Mouse (Mus musculus): ENCODE results near the gene Irgq. TPM values are rescaled to one million over a fixed set of nuclear protein-coding genes. Genes with fewer than 3 reads are reported as not detected.
"Not testable (repeated sequence)": the region's sequence is repeated elsewhere in the genome, so short reads cannot be mapped to it uniquely, and the experiment has no call there.

Irgq gene
- 5.3 and 5.7 TPM in 2 replicates for polyA plus RNA-seq (2015; fragmentation: Nextera tagmentation; extraction: Ambion mirVana)

- H3K36me3 ChIP-seq: peaks cover 13% of the 10 kb centered on the region
- under 1% methylated on average over 44 of the region's 44 CpGs for WGBS
- H3K4me3 ChIP-seq (replicated peaks): peak within 1 kb of the TSS; percentile 63
- no peaks in the 10 kb centered on the region for H3K9me3 ChIP-seq
- H3K27ac ChIP-seq: peak within 1 kb of the TSS; percentile 86
- H3K4me2 ChIP-seq (replicated peaks): peak within 1 kb of the TSS; percentile 96
- peak; percentile 95 for ATAC-seq
- peak within 1 kb of the TSS; percentile 85 for H3K9ac ChIP-seq
- H3K4me1 ChIP-seq (replicated peaks): peaks cover 11% of the 10 kb centered on the region; the same call in 1 of the 2 replicates
- H3K27me3 ChIP-seq (replicated peaks): no peaks in the 10 kb centered on the region
Measured at GRCm38 (mm10) chr7:24530062-24530931, at the start of gene Irgq. Irgq (plus strand) TSS chr7:24530689.

- Histone ChIP-seq H3K36me3 (no peaks in the 10 kb centered on the region), H3K4me1 (replicated peaks) (peaks cover 15% of the 10 kb centered on the region), H3K27me3 (replicated peaks) (peaks cover 21% of the 10 kb centered on the region; the same call in 1 of the 2 replicates), H3K9me3 (no peaks in the 10 kb centered on the region), H3K9ac (peak overlapping the region; percentile 55), H3K4me2 (replicated peaks) (peak overlapping the region; percentile 97), H3K27ac (no peak overlapping the region), H3K4me3 (replicated peaks) (peak overlapping the region; percentile 61)
- WGBS: 15% methylated on average over 14 of the region's 14 CpGs
- ATAC-seq: peak; percentile 29; the same call in 1 of the 2 replicates
Measured at GRCm38 (mm10) chr7:24480986-24481473, 49.5 kb upstream of the Irgq start.

GRCm38 (mm10) chr7:24481474-24482207 lies 48.8 kb upstream of the Irgq start, which contains the start of gene Cadm4:
Cadm4 (plus strand) TSS chr7:24482023.
- Histone ChIP-seq H3K27ac (no peak within 1 kb of the TSS), H3K9me3 (no peaks in the 10 kb centered on the region), H3K4me3 (replicated peaks) (peak within 1 kb of the TSS; percentile 61), H3K9ac (peak within 1 kb of the TSS; percentile 55), H3K4me2 (replicated peaks) (peak within 1 kb of the TSS; percentile 97), H3K27me3 (replicated peaks) (peaks cover 21% of the 10 kb centered on the region; the same call in 1 of the 2 replicates), H3K36me3 (no peaks in the 10 kb centered on the region), H3K4me1 (replicated peaks) (peaks cover 16% of the 10 kb centered on the region)
- under 1% methylated on average over 73 of the region's 83 CpGs for WGBS
- ATAC-seq: peak; percentile 88

- Histone ChIP-seq H3K4me1 (replicated peaks) (peaks cover 19% of the 10 kb centered on the region), H3K9me3 (no peaks in the 10 kb centered on the region), H3K27me3 (replicated peaks) (peaks cover 21% of the 10 kb centered on the region; the same call in 1 of the 2 replicates), H3K4me2 (replicated peaks) (peak overlapping the region; percentile 97), H3K27ac (no peak overlapping the region), H3K9ac (peak overlapping the region; percentile 55), H3K4me3 (replicated peaks) (peak overlapping the region; percentile 61), H3K36me3 (no peaks in the 10 kb centered on the region)
- WGBS: 5% methylated on average over 17 of the region's 38 CpGs
- ATAC-seq: peak; percentile 34; the same call in 1 of the 2 replicates
Measured at GRCm38 (mm10) chr7:24482208-24483020, 48.1 kb upstream of the Irgq start.

GRCm38 (mm10) chr7:24483291-24483690 lies 47.2 kb upstream of the Irgq start:
- H3K4me2 ChIP-seq (replicated peaks): not testable (repeated sequence)
- 51% methylated on average over 6 of the region's 6 CpGs for WGBS

GRCm38 (mm10) chr7:24485481-24485880 lies 45.0 kb upstream of the Irgq start:
- 82% methylated on average over 9 of the region's 9 CpGs for WGBS
- H3K27ac ChIP-seq: no peak overlapping the region
- no peak for ATAC-seq

More at GRCm38 (mm10) chr7:24483291-24483690, 47.2 kb upstream of the Irgq start:
- peaks cover 21% of the 10 kb centered on the region; the same call in 1 of the 2 replicates for H3K27me3 ChIP-seq (replicated peaks)
- not testable (repeated sequence) for H3K36me3 ChIP-seq; H3K9ac ChIP-seq; ATAC-seq; H3K9me3 ChIP-seq; H3K27ac ChIP-seq; H3K4me3 ChIP-seq (replicated peaks)
- peaks cover 19% of the 10 kb centered on the region for H3K4me1 ChIP-seq (replicated peaks)

GRCm38 (mm10) chr7:24486654-24487130 lies 43.8 kb upstream of the Irgq start:
- H3K4me2 ChIP-seq (replicated peaks): no peak overlapping the region
- peaks cover 11% of the 10 kb centered on the region; the same call in 1 of the 2 replicates for H3K27me3 ChIP-seq (replicated peaks)
- no peak overlapping the region for H3K9ac ChIP-seq
- no peak for ATAC-seq
- no peaks in the 10 kb centered on the region for H3K9me3 ChIP-seq
- 42% methylated on average over 9 of the region's 9 CpGs for WGBS
- H3K27ac ChIP-seq: no peak overlapping the region
- H3K4me1 ChIP-seq (replicated peaks): 0 out of 2 replicates have a peak, but pooled peaks cover 6% of the 10 kb centered on the region
- H3K4me3 ChIP-seq (replicated peaks): no peak overlapping the region
- H3K36me3 ChIP-seq: no peaks in the 10 kb centered on the region

More at GRCm38 (mm10) chr7:24485481-24485880, 45.0 kb upstream of the Irgq start:
- no peak overlapping the region for H3K4me2 ChIP-seq (replicated peaks)
- no peak overlapping the region for H3K4me3 ChIP-seq (replicated peaks)
- no peak overlapping the region for H3K9ac ChIP-seq
- no peaks in the 10 kb centered on the region for H3K9me3 ChIP-seq
- no peaks in the 10 kb centered on the region for H3K36me3 ChIP-seq
- peaks cover 18% of the 10 kb centered on the region for H3K4me1 ChIP-seq (replicated peaks)
- peaks cover 21% of the 10 kb centered on the region; the same call in 1 of the 2 replicates for H3K27me3 ChIP-seq (replicated peaks)

GRCm38 (mm10) chr7:24487403-24487802 lies 43.1 kb upstream of the Irgq start:
- Histone ChIP-seq H3K4me3 (replicated peaks) (no peak overlapping the region), H3K4me2 (replicated peaks) (no peak overlapping the region), H3K27ac (no peak overlapping the region), H3K9ac (no peak overlapping the region), H3K4me1 (replicated peaks) (0 out of 2 replicates have a peak, but pooled peaks cover 6% of the 10 kb centered on the region), H3K36me3 (no peaks in the 10 kb centered on the region), H3K27me3 (replicated peaks) (peaks cover 11% of the 10 kb centered on the region; the same call in 1 of the 2 replicates), H3K9me3 (no peaks in the 10 kb centered on the region)
- no peak for ATAC-seq
- 42% methylated on average over 3 of the region's 3 CpGs for WGBS

- no peak overlapping the region for H3K4me2 ChIP-seq (replicated peaks)
- no peaks in the 10 kb centered on the region for H3K36me3 ChIP-seq
- WGBS: 80% methylated on average over 8 of the region's 8 CpGs
- no peak for ATAC-seq
- H3K4me1 ChIP-seq (replicated peaks): 0 out of 2 replicates have a peak, but pooled peaks cover 6% of the 10 kb centered on the region
- no peak overlapping the region for H3K4me3 ChIP-seq (replicated peaks)
- H3K9me3 ChIP-seq: no peaks in the 10 kb centered on the region
- H3K9ac ChIP-seq: no peak overlapping the region
- H3K27me3 ChIP-seq (replicated peaks): peaks cover 7% of the 10 kb centered on the region; the same call in 1 of the 2 replicates
- no peak overlapping the region for H3K27ac ChIP-seq
Measured at GRCm38 (mm10) chr7:24488303-24488702, 42.2 kb upstream of the Irgq start.

- no peaks in the 10 kb centered on the region for H3K9me3 ChIP-seq
- peak overlapping the region; percentile 72 for H3K4me2 ChIP-seq (replicated peaks)
- H3K4me3 ChIP-seq (replicated peaks): peak overlapping the region; percentile 33
- peaks cover 37% of the 10 kb centered on the region for H3K27me3 ChIP-seq (replicated peaks)
- H3K36me3 ChIP-seq: no peaks in the 10 kb centered on the region
- H3K4me1 ChIP-seq (replicated peaks): peaks cover 12% of the 10 kb centered on the region
- WGBS: 8% methylated on average over 43 of the region's 43 CpGs
- peak overlapping the region; percentile 28 for H3K9ac ChIP-seq
- no peak overlapping the region for H3K27ac ChIP-seq
- ATAC-seq: peak; percentile 31; the same call in 1 of the 2 replicates
Measured at GRCm38 (mm10) chr7:24499856-24500577, 30.5 kb upstream of the Irgq start.
